Mouse (Mus musculus) forebrain, embryonic 12.5 days (tissue): ENCODE measurements at regions not wholly inside any gene's neighbourhood (a gene's known extent, or its start where the extent isn't known, plus 50 kb on each side); places are given as distances from the start of the nearest gene placed in this dataset.

Source experiments
- ATAC-seq: fragments of 200-750 bp; cut with Nextera tagmentation; 2 replicates; pipeline ENCODE4 v1.8.0; 2017; ENCODE audit warnings: moderate TSS enrichment; ENCODE audit not compliant: low FRiP score
- H3K27ac ChIP-seq: fragments of 300-500 bp; sonication (generic); 2 replicates; pipeline ENCODE4 v1.5.1; 2016; ENCODE audit warnings: mild to moderate bottlenecking
- H3K27me3 ChIP-seq: fragments of 300-500 bp; sonication (generic); 2 replicates; pipeline ENCODE4 v1.6.1; 2016; ENCODE audit warnings: mild to moderate bottlenecking
- H3K36me3 ChIP-seq: fragments of 300-500 bp; sonication (generic); replicated peaks from 2 replicates; pipeline ENCODE4 v1.6.1; 2016; ENCODE audit warnings: mild to moderate bottlenecking
- H3K4me1 ChIP-seq: fragments of 300-500 bp; sonication (generic); 2 replicates; pipeline ENCODE4 v1.6.1; 2016
- H3K4me2 ChIP-seq: fragments of 300-500 bp; sonication (generic); 2 replicates; pipeline ENCODE4 v1.6.1; 2016; ENCODE audit warnings: mild to moderate bottlenecking, moderate library complexity
- H3K4me3 ChIP-seq: fragments of 300-500 bp; sonication (generic); replicated peaks from 2 replicates; pipeline ENCODE4 v1.5.1; 2016; ENCODE audit warnings: mild to moderate bottlenecking
- H3K9ac ChIP-seq: fragments of 300-500 bp; sonication (generic); 2 replicates; pipeline ENCODE4 v1.6.1; 2016; ENCODE audit warnings: mild to moderate bottlenecking
- H3K9me3 ChIP-seq: fragments of 300-500 bp; sonication (generic); 2 replicates; pipeline ENCODE4 v1.6.1; 2016
- WGBS: fragments of 180-500 bp; shearing (Covaris S2); methylation state at CpG from one replicate; pipeline ENCODE4 v1.1.7; 2016; 5-methylcytosine and 5-hydroxymethylcytosine counted together

DNA sequence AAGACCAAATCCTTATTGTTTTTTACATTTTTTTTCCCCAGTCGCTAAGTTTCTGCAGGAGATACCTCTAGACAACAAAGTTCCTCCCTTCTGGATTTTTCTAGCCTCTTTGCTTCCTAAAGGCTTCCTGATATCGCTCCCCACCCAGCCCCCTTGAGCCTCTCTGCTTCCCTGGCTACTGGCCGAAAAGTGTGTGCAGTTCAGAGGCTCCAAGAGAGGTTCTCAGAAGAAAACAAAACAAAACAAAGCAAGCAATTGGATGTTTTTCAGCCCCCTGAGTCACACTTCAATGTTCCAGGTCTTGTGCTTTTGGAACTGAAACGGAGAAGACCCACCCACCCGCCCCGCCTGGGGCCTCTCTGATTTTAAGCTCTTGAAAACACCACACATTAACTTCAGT, 54.1 kb upstream of the Fer start:
- H3K36me3 ChIP-seq: no peaks in the 10 kb centered on the region
- H3K9me3 ChIP-seq: no peaks in the 10 kb centered on the region
- peak overlapping the region; percentile 70 for H3K27ac ChIP-seq
- H3K9ac ChIP-seq: no peak overlapping the region
- no peak overlapping the region for H3K4me2 ChIP-seq
- H3K4me1 ChIP-seq: peaks cover 33% of the 10 kb centered on the region
- no peaks in the 10 kb centered on the region for H3K27me3 ChIP-seq
- peak; percentile 21; the same call in 1 of the 2 replicates for ATAC-seq
- no peak overlapping the region for H3K4me3 ChIP-seq
- 20% methylated on average over 6 of the region's 6 CpGs for WGBS

DNA sequence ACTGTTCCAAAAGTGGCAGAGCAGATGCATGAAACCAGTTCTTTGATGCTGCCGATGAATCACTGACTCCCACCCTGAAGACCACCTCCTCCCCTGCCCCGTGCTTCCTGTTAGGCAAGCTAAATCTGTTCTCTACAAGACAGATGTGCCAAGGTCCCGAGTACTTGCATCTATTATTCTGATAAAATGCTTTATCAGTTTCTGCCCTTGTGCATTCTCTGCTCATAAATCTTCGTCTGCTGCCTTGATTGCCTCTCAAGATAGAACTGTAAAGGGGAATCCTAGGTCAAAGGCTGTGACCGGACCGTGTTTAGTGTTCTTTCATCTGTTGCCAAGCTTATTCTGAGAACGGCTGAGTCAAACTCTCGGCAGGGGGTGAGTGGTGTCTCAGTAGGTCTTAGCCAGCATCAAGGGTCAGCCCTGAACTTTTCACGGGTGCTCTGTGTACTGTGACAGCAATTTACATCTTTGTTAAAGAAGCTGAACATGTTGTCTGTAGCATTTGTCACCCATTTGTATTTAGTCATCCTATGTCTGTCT, 51.5 kb upstream of the Fer start:
- Histone ChIP-seq H3K27me3 (no peaks in the 10 kb centered on the region), H3K9me3 (no peaks in the 10 kb centered on the region), H3K9ac (no peak overlapping the region), H3K27ac (no peak overlapping the region), H3K36me3 (no peaks in the 10 kb centered on the region), H3K4me2 (no peak overlapping the region), H3K4me1 (peaks cover 33% of the 10 kb centered on the region), H3K4me3 (no peak overlapping the region)
- ATAC-seq: no peak
- 66% methylated on average over 9 of the region's 9 CpGs for WGBS

DNA sequence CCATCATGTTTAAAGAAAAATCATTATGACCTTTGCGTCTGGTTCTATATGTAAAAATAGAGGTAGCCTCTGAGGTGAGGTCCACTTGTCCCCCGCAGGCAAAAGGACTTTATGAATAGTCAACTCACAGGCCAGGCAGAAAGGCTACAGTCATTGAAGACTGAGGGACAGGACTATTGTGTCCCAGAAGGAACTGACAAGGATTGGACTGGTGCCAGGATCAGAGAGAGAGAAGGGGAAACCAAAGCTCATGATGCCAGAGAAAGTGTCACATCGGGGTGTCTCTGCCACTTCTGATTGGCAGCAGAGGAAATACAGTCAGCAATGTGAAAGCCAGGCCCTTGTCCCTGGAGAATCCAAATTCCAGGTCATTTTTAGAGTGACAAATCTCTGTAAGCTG, 50.3 kb upstream of the Fer start:
- Histone ChIP-seq H3K4me2 (no peak overlapping the region), H3K27ac (no peak overlapping the region), H3K36me3 (no peaks in the 10 kb centered on the region), H3K9me3 (no peaks in the 10 kb centered on the region), H3K4me3 (no peak overlapping the region), H3K9ac (no peak overlapping the region), H3K27me3 (no peaks in the 10 kb centered on the region), H3K4me1 (peaks cover 26% of the 10 kb centered on the region)
- WGBS: 60% methylated on average over 3 of the region's 3 CpGs
- no peak for ATAC-seq
